Mouse (Mus musculus): Measurements from ENCODE around the gene Zbtb8a. TPM values are rescaled to one million over a fixed set of nuclear protein-coding genes. Genes with fewer than 3 reads are reported as not detected.

Zbtb8a gene
- total RNA-seq, 2 experiments from 2014 or later: 6.1 to 9.8 TPM

- DNase-seq: peak; percentile 66 to 72
These were observed 43.2 kb downstream of the Zbtb8a start for GRCm38 (mm10) chr4:129334677-129335215.

DNA sequence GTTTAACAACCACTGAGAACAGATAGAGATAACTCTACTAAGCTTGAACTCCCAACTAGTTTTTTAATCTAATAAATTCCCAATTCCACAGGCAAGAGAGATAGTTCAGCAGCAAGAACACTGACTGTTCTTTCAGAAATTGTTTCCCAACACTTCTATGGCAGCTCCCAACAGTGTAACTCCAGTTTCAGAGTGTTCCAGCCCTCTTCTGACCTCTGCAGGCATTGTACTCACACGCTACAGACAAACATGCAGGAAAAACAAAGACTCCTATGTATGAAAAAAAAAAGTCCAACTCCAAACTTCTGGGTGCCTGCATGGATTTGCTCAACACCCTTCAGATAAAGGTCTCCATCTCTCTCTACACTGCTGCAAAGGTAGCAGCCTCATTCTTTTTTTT lies 45.1 kb downstream of the Zbtb8a start:
- no peak for DNase-seq

- no peak for DNase-seq
These were observed 51.7 kb downstream of the Zbtb8a start for GRCm38 (mm10) chr4:129326191-129326590.

DNA sequence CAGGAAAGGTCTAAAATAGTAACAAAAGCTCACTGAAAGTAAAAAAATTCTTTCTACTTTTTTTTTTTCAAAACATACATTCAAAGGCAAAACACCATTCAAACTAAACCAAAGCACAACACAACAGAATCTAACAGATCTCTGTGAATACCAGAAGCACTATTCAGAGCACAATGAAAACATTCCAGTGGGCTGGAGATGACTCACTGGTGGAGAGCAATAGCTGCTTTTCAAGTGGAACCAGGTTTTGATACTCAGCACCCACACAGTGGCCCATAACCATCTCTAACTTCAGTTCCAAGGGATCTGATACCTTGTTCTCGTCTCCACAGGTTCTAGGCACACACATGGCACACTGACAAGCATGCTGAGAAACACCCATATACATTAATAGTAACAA lies 53.2 kb downstream of the Zbtb8a start:
- DNase-seq: peak; percentile 25 to 34

DNA sequence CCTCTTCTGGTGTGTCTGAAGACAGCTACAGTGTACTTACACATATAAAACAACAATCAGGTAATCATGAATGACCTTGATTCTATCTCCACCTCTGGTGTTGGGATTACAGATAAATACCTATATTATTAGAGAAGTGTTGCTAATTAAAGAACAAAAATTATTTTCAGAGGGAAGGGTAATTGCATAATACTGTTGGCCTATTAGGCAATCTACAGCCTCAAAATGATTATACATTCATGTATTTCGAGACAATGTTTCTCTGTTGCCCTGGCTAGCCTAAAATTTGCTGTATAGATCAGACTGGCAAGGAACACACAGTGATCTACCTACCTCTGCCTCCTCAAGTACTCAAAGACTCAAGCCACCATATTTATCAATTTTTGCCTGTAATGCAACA lies 54.4 kb downstream of the Zbtb8a start:
- DNase-seq: no peak

GRCm38 (mm10) chr4:129322042-129322441 lies 55.9 kb downstream of the Zbtb8a start:
- no peak for DNase-seq

- no peak for DNase-seq
These were observed 57.0 kb downstream of the Zbtb8a start for GRCm38 (mm10) chr4:129320876-129321275.

GRCm38 (mm10) chr4:129313886-129314285 lies 64.0 kb downstream of the Zbtb8a start:
- no peak for DNase-seq

DNA sequence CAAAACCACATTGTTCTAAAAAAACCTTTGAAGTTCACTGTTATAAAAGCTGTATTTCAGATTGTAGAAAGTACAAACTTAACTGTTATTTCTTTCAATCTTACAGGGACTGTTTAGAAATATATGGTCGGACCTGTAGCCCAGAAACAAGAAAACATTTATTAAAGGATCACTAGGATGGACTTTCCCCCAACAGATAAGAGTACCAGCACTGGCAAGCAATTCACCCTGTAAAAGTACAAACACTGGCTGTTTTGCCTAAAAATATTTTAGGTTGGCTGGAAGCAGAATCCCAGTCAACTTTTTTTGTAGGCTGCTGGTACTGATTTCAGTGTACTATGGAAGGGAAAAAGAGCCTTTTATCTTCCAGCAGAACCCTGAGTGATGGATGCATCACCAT lies 70.0 kb downstream of the Zbtb8a start:
- DNase-seq: no peak

GRCm38 (mm10) chr4:129304306-129304705 lies 73.6 kb downstream of the Zbtb8a start:
- no peak for DNase-seq

- peak; percentile 61 to 68 for DNase-seq
These were observed 74.1 kb downstream of the Zbtb8a start for GRCm38 (mm10) chr4:129303816-129304215.

Other genes starting within 250 kb of the Zbtb8a start
- gene Fndc5, start 241.1 kb downstream of the Zbtb8a start, total RNA-seq (2021): 1 to 10 TPM; 2.2 to 7.2 TPM
- gene S100pbp, start 188.4 kb downstream of the Zbtb8a start, total RNA-seq (2021): 10 to 100 TPM; 23.1 to 23.6 TPM
- gene Yars, start 188.4 kb downstream of the Zbtb8a start, total RNA-seq (2021): 100 to 1,000 TPM in 1 of 2 experiments, 10 to 100 TPM in 1; 95.2 to 102 TPM
- 10 to 100 TPM; 15.6 to 19.5 TPM for gene C77080, start 116.7 kb downstream of the Zbtb8a start, total RNA-seq (2021)
- under 1 TPM; 0.56 to 0.86 TPM for gene Sync, start 90.5 kb downstream of the Zbtb8a start, total RNA-seq (2021)
- 100 to 1,000 TPM; 147 TPM for gene Rbbp4, start 42.7 kb downstream of the Zbtb8a start, total RNA-seq (2021)
- gene Zbtb8os, start 42.4 kb downstream of the Zbtb8a start, total RNA-seq (2021): 10 to 100 TPM; 47.3 to 61.4 TPM
- gene Zbtb8b, start 62.7 kb upstream of the Zbtb8a start, total RNA-seq (2021): under 1 TPM; 0.10 to 0.13 TPM
- gene Bsdc1, start 83.5 kb upstream of the Zbtb8a start, total RNA-seq (2021): 10 to 100 TPM; 58.1 to 69.5 TPM
- gene Tssk3, start 112.9 kb upstream of the Zbtb8a start, total RNA-seq (2021): not detected
- gene Fam229a, start 113.1 kb upstream of the Zbtb8a start, total RNA-seq (2021): not detected
- gene Marcksl1, start 135.5 kb upstream of the Zbtb8a start, total RNA-seq (2021): 10 to 100 TPM; 53.0 to 56.9 TPM
- gene Hdac1, start 164.6 kb upstream of the Zbtb8a start, total RNA-seq (2021): 10 to 100 TPM; 49.2 to 59.8 TPM
- gene Lck, start 195.5 kb upstream of the Zbtb8a start, total RNA-seq (2021): 1 to 10 TPM; 2.7 to 5.2 TPM
- 10 to 100 TPM; 41.9 to 46.2 TPM for gene Fam167b, start 200.4 kb upstream of the Zbtb8a start, total RNA-seq (2021)
- gene Eif3i, start 222.5 kb upstream of the Zbtb8a start, total RNA-seq (2021): 100 to 1,000 TPM; 187 to 192 TPM
- 10 to 100 TPM; 93.0 to 96.7 TPM for gene Tmem234, start 222.6 kb upstream of the Zbtb8a start, total RNA-seq (2021)
- 1 to 10 TPM in 1 of 2 experiments, under 1 TPM in 1; 0.73 to 2.6 TPM for gene Dcdc2b, start 236.1 kb upstream of the Zbtb8a start, total RNA-seq (2021)
- 10 to 100 TPM; 26.2 to 28.0 TPM for gene Iqcc, start 241.0 kb upstream of the Zbtb8a start, total RNA-seq (2021)
- 10 to 100 TPM; 32.8 to 34.2 TPM for gene Ccdc28b, start 245.8 kb upstream of the Zbtb8a start, total RNA-seq (2021)

Measured in adrenal gland, postnatal 36 days (tissue).